Mouse (Mus musculus) T-helper 17 cell (primary cell): ENCODE data around the gene Baat.
"Not testable (repeated sequence)": the region's sequence is repeated elsewhere in the genome, so short reads cannot be mapped to it uniquely, and the experiment has no call there.

Experiments
- in situ Hi-C, 2 experiments: fragments of 300-600 bp; cut with MboI, MseI; formaldehyde crosslinking; loops; 1 replicate in 1 of 2; 2 replicates in 1 of 2; pipeline ENCODE4 v1.15.1; 2025; ENCODE audit warnings: high pct_unique_total_duplicates in 2 of 2

Gene Baat

DNA sequence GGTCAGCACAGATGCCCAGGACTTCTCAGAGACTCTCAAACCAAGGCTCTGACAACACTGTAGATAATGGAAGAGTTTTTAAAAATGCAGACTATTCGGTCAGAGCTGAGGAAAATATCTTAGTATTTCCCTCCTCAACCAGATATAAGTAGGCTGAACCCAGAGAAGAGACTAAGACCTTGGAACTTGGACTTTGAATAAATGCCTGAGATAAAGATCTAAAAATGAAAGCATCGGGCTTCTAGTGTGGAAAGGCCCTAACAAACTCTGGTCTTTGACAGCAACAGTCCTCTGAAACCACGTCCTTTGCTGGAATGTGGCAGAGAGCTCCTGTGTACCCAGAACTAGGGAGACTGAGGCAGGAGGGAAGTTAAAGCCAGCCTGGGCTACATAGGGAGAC, at the start of gene Baat:
Gene Baat (minus strand): TSS at position 172 of the 400 bp plus-strand sequence.
- in situ Hi-C loops = loop anchor here in 1 of 2 experiments (10.0 kb wide), 1 partner anchor 1352 kb away; no protein-coding TSS in a partner anchor

DNA sequence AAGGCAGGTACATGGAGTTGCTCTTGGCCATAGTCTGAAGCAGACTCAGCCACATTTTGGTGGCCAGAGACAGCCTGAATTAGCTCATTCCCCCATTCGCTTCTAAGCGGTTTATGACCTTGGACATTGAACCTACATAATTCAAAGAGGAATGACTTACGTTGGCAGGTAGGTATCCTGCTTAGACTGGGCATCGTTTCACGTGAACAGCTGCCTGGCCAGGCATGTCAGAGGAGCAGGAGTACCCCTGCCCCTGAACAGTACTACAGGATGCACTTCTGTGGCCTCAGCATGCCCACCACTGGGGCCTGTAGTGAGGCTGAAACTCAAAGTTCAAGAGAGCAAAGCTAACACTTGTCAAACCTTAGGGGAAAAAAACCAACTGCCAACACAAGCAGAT, 47.0 kb upstream of the Baat start:
- in situ Hi-C loops = no loop called here

DNA sequence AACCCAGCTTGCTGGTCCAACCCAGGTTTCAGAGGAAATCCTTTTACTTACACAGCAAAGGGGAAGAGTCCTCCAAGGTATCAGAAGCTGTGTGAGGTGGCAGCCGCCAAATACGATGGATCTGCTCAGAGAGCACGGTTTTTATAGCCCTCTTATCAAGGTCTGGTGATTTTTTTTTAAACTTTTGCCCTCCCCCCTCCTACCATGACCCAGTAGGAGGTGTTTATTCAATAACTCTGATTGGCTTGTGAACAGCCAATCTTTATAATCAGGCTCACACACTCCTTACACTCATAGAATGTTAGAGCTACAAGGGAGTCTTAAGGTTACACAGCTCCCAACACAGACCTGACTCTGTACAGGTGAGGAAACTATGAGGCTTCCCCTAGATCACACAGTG, 43.0 kb upstream of the Baat start, which contains the start of gene Aldob:
Gene Aldob (minus strand): TSS at position 164 of the 400 bp plus-strand sequence.
- in situ Hi-C loops = no loop called here

DNA sequence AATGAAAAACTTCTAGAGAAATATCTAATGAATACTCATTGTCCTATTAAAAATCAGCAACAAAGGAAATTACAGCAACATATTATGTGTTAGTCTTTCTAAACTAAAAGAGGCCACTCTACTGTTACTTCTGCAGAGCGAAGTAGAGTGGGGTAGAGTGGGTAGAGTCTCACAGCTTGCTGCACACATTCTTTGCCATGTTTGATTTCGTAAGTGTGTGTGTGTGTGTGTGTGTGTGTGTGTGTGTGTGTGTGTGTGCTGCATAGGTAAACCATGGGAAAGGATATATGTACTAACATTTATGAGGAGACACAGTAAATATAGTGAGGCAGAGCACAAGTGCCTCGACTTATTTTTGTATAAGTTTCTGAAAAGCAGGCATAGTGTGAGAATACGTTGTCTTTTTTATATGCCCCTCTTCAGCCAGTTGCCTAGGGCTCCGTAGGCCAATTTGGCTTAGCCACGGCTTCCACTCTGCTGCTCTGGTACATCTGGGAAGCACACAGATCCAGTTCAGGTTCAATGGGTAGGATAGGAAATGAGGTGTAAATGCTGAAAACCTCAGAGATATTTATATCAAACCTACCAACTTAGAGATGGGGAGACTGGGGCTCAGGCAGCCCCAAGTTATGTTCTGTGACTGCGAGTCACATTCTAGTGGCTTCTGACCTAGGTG, 41.3 kb upstream of the Baat start:
- in situ Hi-C loops = no loop called here

DNA sequence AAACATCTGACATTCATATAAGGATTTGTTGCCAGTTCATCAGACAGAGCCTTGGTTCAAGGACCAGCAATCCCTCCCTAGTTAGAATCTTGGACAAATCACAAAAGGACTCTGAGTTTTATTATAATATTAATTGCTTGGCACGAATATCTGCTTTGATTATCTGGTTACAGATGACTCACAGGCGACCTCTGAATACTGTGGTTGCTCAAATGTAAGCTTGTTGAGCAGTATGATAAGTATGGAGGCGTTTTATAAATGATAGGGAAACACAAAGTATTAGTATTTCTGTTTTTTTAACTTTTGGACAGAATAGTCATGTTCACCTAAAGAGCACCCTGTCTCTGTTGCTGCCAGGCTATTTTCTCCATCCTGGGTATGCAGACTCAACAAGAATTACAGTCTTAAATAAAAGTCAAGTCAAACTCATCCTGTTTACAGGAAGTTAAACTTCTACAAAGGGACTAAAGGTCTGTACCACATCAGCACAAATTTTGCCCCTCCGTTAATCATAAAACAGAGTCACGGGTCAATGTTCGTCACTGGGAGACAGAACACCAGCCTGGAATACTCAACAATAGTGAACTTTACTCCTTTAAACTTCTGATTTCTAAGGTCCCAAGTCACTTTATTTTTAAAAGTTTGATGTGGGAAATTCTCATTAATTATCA, 40.7 kb upstream of the Baat start:
- in situ Hi-C loops = no loop called here

DNA sequence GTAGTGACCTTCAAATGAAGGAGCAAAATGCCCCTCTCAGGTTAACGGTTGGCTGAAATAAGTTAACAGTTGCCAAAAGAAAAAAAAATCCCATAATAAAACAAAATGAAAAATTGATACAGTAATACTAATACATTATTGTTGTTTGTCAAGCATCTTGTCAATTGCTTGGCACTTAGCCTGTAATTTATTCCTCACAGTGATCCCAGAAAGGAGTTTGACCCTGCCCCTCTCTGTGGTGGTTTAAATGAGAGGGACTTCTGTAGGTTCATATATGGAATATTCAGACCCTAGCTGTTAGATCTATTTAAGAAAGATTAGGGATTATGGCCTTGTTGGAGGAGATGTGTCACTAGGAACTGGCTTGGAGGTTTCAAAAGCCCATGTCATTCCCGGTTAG, 39.7 kb upstream of the Baat start:
- in situ Hi-C loops = no loop called here

DNA sequence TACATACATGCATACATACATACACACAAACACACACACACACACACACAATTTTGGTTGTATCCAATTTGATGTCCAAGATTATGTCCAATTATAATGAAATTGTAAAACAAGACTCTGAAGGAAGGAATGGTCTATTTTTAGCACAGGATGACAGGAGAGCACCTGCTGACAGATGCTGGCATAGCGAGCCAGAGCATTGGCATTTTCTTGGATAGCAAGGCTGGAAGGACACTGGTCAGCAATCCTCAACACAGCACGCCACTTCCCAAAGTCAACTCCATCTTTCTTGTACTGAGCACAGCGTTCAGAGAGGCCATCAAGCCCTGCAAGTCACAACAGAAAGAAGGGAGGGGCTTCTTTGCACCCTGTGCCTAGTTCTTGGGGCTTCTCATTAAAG, 34.6 kb upstream of the Baat start:
- in situ Hi-C loops = no loop called here

DNA sequence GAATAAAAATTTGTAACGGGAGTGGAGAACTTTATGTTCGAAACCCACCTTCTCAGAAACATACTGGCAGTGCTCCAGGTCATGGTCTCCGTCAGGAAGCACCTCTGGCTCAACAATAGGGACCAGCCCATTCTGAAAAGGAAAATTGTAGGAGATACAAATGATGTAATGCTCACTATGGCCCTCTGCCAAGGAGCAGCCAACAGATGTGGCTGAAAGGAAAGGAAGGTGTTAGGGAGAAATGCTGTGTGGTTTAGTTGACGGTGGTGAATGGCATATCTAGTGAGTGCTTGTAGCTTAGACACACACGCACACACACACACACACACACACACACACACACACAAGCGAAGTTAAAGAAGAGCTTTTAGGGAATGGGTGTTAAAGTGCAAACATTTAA, 33.3 kb upstream of the Baat start:
- in situ Hi-C loops = no loop called here

DNA sequence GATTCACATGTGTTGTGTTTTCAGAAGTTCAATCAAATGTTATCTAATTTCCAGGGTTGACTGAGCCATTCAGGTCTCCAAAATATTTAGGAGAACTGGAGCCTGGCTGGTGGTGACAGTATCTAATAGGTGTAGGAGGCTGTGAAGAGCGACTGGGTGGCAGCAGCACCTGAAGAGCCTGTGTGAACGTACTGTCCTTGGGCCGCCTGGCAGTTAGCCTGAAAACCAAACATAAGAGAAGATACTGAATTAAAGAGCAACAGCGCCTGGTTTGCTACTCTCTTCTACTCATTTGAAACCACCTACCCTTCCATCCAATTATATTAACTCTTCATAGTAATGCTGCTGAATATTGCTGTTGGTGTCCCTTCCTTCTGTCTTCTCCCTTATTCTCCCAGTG, 30.3 kb upstream of the Baat start:
- in situ Hi-C loops = no loop called here

DNA sequence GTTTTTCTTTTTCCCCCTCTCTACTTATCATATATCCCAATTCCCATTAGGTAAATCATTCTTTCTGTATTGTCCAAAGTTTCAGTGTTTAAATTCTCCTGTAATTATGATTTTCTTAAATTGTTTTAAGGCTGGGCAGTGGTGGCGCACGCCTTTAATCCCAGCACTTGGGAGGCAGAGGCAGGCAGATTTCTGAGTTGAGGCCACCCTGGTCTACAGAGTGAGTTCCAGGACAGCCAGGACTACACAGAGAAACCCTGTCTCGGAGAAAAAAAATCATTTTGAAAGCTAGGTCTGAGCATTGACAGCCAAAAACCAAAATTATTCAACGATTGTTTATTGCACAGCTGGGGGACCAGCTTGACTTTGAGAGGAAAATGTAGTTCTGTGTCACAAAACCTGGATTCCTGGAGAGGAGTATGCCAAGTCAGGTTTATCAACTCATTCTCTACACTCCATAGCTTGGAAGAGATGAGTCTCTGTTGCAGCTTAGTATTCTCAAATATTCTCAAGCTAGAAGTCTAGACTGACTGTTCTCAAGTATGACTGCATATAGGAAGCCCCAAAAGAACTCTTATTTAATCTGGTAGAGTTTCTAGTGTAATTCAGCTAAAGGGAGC, 29.4 kb upstream of the Baat start:
- in situ Hi-C loops = no loop called here

DNA sequence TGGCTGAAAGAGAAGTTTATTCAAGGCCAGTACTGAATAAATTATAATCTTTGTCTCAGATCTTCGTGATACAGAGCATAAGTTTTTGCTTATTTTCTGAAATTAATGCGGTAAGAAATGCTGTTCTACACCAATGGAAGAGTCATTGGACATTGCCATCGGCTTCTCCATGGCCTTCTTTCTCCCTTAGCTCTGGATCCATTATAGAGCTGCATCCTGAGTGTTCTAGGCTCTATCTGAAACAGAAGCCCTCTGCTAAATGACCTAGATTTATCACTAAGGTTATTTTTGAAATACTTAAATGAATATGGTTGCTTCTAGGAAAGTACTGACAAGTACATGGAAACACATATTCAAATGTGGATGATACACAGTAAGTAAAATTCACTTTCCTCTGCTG, 28.7 kb upstream of the Baat start:
- in situ Hi-C loops = no loop called here

DNA sequence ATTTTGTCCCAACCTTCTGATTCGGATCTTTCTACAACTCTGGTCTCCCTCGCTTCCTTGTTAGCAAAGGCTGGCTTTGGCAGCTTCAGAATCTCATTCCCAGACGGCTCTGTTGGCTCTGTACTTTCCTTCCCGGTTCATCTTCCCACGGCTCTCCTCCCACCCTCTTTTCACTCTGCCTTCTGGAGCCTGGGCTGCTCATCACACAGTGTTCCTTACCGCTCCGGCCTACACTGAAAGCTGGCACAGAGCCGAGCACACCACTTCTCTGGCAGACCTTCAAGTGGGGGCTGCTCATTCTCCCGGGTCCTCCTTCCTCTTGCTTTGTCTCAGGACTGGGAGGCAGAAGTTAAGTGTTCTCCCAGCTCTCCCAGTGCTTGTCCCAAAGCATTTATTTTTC, 16.2 kb upstream of the Baat start:
- in situ Hi-C loops = loop anchor here (5.0 to 10.0 kb wide), 2 partner anchors 110 to 1448 kb away; partner anchors contain the start of gene Rnf20 (in 1 of the 2)

DNA sequence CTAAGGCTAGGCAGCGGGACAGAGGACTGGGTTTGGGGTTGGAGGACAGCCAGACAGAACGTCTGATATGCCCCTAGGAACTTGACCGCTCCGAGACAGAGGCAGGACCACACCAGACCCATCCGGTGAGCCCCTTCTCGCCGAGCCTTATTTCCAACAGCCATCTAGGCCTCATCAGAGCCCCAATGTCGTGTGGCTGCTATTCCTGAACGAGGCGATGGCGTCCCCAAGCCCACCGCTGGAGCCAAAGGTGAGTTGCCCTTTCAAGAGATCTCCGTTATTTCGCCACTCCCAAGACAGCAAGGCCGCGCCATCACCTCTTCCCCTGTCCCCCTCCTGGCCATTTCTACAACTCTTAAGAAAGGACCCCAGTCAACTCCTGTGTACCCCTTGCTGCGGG, 15.0 kb upstream of the Baat start:
- in situ Hi-C loops = loop anchor here (5.0 to 10.0 kb wide), 2 partner anchors 111 to 1447 kb away; partner anchors contain the start of gene Rnf20 (in 1 of the 2)

DNA sequence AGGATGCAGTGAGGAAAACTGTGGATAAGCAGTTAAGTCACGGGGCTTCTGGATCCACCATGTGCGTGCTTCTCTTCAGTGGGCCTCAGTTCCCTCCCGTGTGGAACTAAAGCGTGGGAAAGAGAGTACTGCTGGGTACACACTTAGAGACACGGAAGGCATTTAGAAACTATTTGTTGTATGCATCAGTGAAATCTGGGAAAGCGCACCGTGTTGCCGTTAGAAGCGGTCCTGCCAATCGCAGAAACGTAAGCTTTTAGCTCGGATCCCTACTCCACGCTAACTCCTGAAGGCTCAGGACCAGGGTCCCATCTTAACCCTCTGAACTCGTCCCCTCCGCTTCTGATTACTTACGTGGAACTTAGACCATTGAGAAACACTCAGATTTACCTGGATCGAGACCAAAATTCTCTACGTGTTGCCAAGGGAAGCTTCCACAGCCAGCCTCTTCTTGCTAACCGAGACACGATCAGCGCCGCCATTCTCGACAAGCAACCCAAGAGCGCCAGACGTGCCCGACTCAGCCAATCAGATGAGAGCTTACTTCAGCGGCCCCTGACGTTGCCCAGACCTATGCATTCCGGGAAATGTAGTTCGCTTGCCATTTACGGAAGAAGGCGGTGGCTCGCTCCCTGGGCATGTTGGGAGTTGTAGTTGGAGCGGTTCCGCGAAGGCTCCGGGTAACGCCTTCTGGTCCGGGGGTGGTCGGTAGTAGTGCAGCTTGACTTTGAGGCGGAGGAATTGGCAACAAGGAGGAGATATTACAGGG, 14.4 kb upstream of the Baat start, which contains the start of the genes Mrpl50 and Zfp189:
Gene Mrpl50 (minus strand): TSS at position 522 of the 769 bp plus-strand sequence.
Gene Zfp189 (plus strand): TSS at position 605 of the 769 bp plus-strand sequence.
- in situ Hi-C loops = loop anchor here (5.0 to 10.0 kb wide), 2 partner anchors 112 to 1446 kb away; partner anchors contain the start of gene Rnf20 (in 1 of the 2)

DNA sequence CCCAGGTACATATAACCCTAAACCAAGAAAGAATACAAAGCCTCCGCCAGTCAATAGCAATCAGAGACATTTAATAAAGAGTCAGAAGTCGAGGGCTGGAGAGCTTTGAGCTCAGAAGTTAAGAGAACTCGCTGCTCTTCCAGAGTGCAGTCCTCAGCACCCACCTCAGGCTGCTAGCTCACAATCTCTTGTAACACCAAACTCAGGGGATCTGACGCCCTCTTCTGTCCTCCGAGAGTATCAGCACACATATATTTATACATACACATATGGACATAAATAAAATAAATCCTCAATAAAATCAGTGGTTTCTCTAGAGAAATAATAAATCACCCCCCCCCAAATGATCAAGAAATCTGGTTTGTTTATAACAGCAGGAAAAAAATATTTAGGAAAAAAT, 13.1 kb upstream of the Baat start:
- in situ Hi-C loops = no loop called here

DNA sequence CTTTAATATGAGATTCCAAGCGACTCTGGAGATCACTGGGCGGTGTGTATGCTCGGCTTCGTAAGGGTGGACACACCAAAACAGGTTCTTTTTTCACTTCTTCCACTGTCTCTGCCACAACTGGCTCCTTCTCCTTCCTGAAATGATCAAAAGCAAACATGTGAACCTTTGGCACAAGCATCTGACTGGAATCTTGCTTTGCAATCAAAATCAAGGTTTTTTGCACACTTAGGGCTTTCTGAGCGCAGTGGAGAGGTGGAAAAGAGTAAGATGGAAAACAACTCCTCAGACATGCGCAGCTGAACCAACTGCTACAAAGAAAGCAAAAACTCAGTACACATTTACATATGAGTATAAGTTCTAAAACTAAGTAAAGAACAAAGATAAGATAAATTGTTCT, 8.1 kb upstream of the Baat start:
- in situ Hi-C loops = no loop called here

DNA sequence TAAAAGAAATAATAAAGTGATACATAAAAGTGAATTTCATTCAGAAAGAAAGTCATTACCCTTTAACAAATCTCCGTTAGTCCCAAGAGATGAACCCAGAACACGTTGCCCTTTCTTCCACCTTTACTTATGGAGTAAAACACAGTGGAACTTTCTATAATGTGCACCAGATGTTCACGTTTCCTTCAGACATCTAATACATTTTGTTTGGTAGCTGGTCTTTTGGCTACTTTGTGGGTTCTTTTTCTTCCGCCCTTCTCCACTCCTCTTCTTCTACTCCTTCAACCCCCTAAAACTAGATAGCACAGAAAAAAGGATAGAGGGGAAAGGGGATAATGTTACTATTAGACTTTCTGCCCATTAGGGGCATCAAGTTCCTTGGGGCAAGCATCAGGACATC, 6.3 kb upstream of the Baat start:
- in situ Hi-C loops = no loop called here

DNA sequence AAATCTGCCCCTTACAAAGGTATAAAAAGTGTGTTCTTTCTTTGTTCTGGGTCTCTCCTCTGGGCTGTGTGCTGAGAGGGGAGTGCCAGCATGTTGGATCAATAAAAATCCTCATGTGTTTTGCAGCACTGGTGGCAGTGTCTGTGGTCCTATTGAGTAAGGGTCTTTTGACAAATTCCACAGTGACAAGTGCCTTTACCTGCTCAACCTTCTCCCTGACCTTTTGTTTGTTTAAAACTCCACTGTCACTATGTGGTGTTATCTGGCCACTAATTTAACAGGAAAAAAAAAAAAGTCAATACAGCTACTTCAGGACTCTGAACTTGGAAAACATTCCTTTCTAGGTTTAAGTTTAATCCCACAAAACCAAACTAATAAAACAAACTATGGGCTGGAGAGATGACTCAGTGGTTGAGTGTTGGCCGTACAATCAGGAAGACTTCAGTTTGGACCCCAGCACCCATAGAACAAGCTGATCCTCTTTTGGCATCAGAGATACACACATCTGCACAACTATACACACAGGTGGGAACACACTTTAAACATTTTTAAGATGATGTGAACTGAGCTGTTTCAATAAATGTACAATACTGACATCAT, 4.0 kb upstream of the Baat start:
- in situ Hi-C loops = not testable (repeated sequence)

DNA sequence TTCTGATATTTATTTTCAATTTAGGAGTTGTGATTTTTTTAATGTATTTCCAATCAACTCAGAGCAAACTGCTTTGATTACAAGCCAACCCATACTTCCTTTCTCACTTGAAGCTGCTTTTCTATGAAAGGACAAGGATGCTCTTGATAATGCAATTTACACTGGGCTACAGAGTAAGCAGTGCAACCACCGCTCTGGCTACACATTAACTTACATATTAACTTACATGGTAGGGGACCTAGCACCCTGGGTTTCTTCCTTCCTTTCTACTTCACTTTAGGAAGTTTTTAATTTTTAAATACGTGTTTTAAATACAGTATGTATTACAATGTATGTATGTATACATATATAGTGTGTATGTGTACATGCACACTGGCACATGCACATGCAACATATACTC, 2.8 kb upstream of the Baat start:
- in situ Hi-C loops = loop anchor here in 1 of 2 experiments (10.0 kb wide), 1 partner anchor 1354 kb away; no protein-coding TSS in a partner anchor

DNA sequence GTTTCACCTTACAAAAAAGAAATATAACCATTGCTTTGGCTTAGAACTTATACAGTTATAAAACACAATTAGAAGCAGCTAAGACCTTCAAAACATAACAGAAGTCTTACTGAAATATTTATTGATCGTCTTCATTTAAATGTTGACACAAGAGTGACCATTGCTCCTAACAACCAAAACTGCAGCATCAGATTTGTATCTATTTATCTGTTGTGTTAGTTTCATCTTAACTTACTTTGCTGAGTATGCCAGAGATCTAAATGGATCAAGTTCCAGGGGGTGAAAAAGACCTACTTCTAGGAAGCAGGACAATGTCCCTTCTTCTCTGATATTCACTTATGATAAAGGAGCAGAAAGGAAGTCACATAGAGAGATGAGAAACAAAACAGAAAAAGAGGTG, 2.8 kb downstream of the Baat start:
- in situ Hi-C loops = loop anchor here in 1 of 2 experiments (10.0 kb wide), 1 partner anchor 1349 kb away; no protein-coding TSS in a partner anchor
